Mouse (Mus musculus) B cell, adult 2 months (primary cell): Measurements from ENCODE around the gene Hspb6.

Experiments
- DNase-seq, 2 experiments: peaks; one replicate each; pipeline ENCODE4 v3.0.0; 2022

The Hspb6 gene

GRCm38 (mm10) chr7:30552102-30553020, at the start of gene Hspb6, which contains the start of gene Proser3:
Gene Hspb6 (plus strand): TSS chr7:30552178.
Gene Proser3 (minus strand): TSS chr7:30552299.
- DNase-seq = peak; percentile 92 to 93

GRCm38 (mm10) chr7:30508061-30508460, 43.9 kb upstream of the Hspb6 start:
- DNase-seq = no peak

GRCm38 (mm10) chr7:30515003-30515760, 36.8 kb upstream of the Hspb6 start:
- no peak for DNase-seq

GRCm38 (mm10) chr7:30518325-30518724, 33.7 kb upstream of the Hspb6 start:
- no peak for DNase-seq

- DNase-seq = no peak
Observed at GRCm38 (mm10) chr7:30520396-30520795, 31.6 kb upstream of the Hspb6 start.

- no peak for DNase-seq
Observed at GRCm38 (mm10) chr7:30520856-30521255, 31.1 kb upstream of the Hspb6 start.

- DNase-seq = no peak
Observed at GRCm38 (mm10) chr7:30522871-30523270, 29.1 kb upstream of the Hspb6 start.

- DNase-seq = no peak
Observed at GRCm38 (mm10) chr7:30524487-30524886, 27.5 kb upstream of the Hspb6 start.

- DNase-seq = no peak
Observed at GRCm38 (mm10) chr7:30525954-30526353, 26.0 kb upstream of the Hspb6 start.

- no peak for DNase-seq
Observed at GRCm38 (mm10) chr7:30526399-30526798, 25.6 kb upstream of the Hspb6 start.

GRCm38 (mm10) chr7:30526981-30527380, 25.0 kb upstream of the Hspb6 start:
- no peak for DNase-seq

GRCm38 (mm10) chr7:30531291-30531815, 20.6 kb upstream of the Hspb6 start:
- no peak for DNase-seq

GRCm38 (mm10) chr7:30532931-30533330, 19.0 kb upstream of the Hspb6 start:
- no peak for DNase-seq

- DNase-seq = no peak
Observed at GRCm38 (mm10) chr7:30533941-30534632, 17.9 kb upstream of the Hspb6 start.

- DNase-seq = peak; percentile 94 to 95
Observed at GRCm38 (mm10) chr7:30534633-30535577, 17.1 kb upstream of the Hspb6 start, which contains the start of gene Arhgap33. Gene Arhgap33 (minus strand): TSS chr7:30535060.

- DNase-seq = no peak
Observed at GRCm38 (mm10) chr7:30540572-30540971, 11.4 kb upstream of the Hspb6 start.

GRCm38 (mm10) chr7:30544327-30544726, 7.7 kb upstream of the Hspb6 start:
- no peak for DNase-seq

- no peak for DNase-seq
Observed at GRCm38 (mm10) chr7:30549880-30550279, 2.1 kb upstream of the Hspb6 start.

- no peak for DNase-seq
Observed at GRCm38 (mm10) chr7:30550603-30551002, 1.4 kb upstream of the Hspb6 start.

GRCm38 (mm10) chr7:30551445-30552101, 405 bp upstream of the Hspb6 start:
- no peak for DNase-seq

GRCm38 (mm10) chr7:30553021-30553589, 1.1 kb downstream of the Hspb6 start:
- DNase-seq = no peak
